Mouse (Mus musculus) intestine, postnatal 0 days (tissue): ENCODE results near the gene Itsn1. TPM values are rescaled to one million over a fixed set of nuclear protein-coding genes. Genes with fewer than 3 reads are reported as not detected.
A peak's percentile ranks its signal among the peaks of the same experiment; 100 is the strongest.

Experiments
- ATAC-seq: fragments of 200-750 bp; cut with Nextera tagmentation; 2 replicates; pipeline ENCODE4 v1.8.0; 2017; ENCODE audit warnings: mild to moderate bottlenecking, moderate TSS enrichment, moderate library complexity
- H3K27ac ChIP-seq: fragments of 300-500 bp; sonication (generic); 2 replicates; pipeline ENCODE4 v1.5.1; 2014; ENCODE audit warnings: mild to moderate bottlenecking, low read depth, low read length, moderate library complexity
- H3K27me3 ChIP-seq: fragments of 300-500 bp; sonication (generic); replicated peaks from 2 replicates; pipeline ENCODE4 v1.6.1; 2014; ENCODE audit warnings: low read length, mixed read lengths; ENCODE audit not compliant: control insufficient read depth, insufficient read depth
- H3K36me3 ChIP-seq: fragments of 300-500 bp; sonication (generic); 2 replicates; pipeline ENCODE4 v1.6.1; 2014; ENCODE audit warnings: mild to moderate bottlenecking, moderate library complexity; ENCODE audit not compliant: control insufficient read depth, insufficient read depth
- H3K4me1 ChIP-seq: fragments of 300-500 bp; sonication (generic); replicated peaks from 2 replicates; pipeline ENCODE4 v1.6.1; 2014; ENCODE audit warnings: antibody characterized with exemption, low read length, mixed read lengths; ENCODE audit not compliant: control insufficient read depth, insufficient read depth
- H3K4me2 ChIP-seq: fragments of 300-500 bp; sonication (generic); replicated peaks from 2 replicates; pipeline ENCODE4 v1.6.1; 2014; ENCODE audit warnings: low read depth, mild to moderate bottlenecking, moderate library complexity
- H3K4me3 ChIP-seq: fragments of 300-500 bp; sonication (generic); 2 replicates; pipeline ENCODE4 v1.5.1; 2014; ENCODE audit warnings: low read depth, low read length
- H3K9ac ChIP-seq: fragments of 300-500 bp; sonication (generic); 2 replicates; pipeline ENCODE4 v1.6.1; 2014; ENCODE audit warnings: mild to moderate bottlenecking, low read depth, low read length
- H3K9me3 ChIP-seq: fragments of 300-500 bp; sonication (generic); 2 replicates; pipeline ENCODE4 v1.6.1; 2016; ENCODE audit warnings: mixed run types; ENCODE audit not compliant: control insufficient read depth
- CTCF ChIP-seq: sonication (generic); IDR thresholded peaks from 2 replicates; pipeline ENCODE4 v1.5.1; 2016; ENCODE audit warnings: low read depth, mild to moderate bottlenecking, control low read depth, antibody characterized with exemption, moderate library complexity
- WGBS: fragments of 180-500 bp; shearing (Covaris S2); extraction: QIAGEN DNeasy Blood & Tissue Kit; methylation state at CpG from one replicate; pipeline ENCODE4 v1.1.7; 2014; 5-methylcytosine and 5-hydroxymethylcytosine counted together
- polyA plus RNA-seq: library from polyadenylated mRNA; unstranded; fragments of >200 nt; fragmentation: Nextera tagmentation; extraction: Ambion mirVana; gene quantifications from 2 replicates; pipeline ENCODE4 v1.2.1, GENCODE M21; 2015

The Itsn1 gene
- polyA plus RNA-seq, 1 experiment from 2014 or later: 6.2 TPM

DNA sequence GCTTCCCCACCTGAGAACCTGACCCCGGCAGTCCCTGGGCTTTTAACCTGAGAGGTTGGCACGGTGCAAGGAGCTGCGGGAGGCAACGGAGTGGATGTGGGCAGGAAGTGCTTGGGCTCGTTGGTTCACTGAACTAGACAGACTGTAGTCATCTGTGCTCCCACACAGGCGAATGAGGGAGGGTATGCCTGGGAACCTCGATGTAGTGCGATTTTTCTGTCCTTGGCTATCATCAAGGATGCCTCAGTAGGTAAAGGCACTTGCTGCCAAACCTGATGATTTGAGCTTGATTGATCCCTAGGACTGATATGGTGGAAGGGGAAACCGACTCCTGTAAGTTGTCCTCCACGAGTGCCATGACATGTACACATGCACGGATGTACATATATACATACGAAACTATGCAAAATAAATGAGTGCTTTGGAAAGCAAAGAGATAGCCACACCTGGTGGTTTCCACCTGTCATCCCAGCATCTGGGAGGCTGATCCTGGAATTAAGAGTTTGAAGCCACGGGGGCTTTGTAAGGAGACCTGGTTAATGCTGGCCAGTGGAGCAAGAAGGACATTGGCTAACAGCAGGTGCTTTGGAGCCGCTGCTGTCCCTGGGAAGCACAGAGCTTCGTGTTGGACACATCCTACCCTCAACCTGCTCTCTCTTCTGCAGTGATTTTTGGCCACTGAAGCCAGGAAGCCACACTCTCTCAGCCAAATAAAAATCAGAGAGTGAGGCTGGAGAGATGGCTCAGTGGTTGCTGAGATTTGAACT is 180.7 kb downstream of the Itsn1 start:
- no peak overlapping the region for H3K4me3 ChIP-seq

DNA sequence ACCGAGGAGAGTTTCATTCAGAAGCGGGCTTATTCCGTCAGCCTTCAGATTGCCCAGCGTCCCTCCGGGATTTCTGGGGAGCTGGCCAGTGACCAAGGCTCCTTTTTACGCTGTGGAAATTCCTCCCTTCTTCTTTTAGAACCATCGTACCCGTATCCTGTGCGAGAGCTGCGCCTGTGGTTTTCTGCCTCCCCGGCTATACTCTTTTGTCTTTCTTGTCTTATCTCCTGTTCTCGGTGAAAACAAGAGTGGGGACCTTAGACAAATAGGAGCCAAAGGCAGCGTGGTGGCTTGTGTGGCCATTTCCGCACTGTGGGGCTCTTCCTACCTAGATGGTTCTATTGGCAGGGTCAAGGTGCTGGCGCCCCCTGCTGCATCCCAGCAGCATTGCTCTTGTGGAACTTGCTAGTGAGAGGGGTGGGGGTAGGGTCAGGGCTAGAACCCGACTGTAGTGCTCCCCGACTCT is 188.6 kb downstream of the Itsn1 start:
- peak; percentile 98 for TF ChIP-seq CTCF
- Histone ChIP-seq H3K9ac (peak overlapping the region; percentile 31; the same call in 1 of the 2 replicates), H3K4me3 (peak overlapping the region; percentile 22; the same call in 1 of the 2 replicates), H3K36me3 (no peaks in the 10 kb centered on the region), H3K27ac (no peak overlapping the region), H3K4me2 (peak overlapping the region; percentile 65), H3K9me3 (no peaks in the 10 kb centered on the region), H3K4me1 (peaks cover 6% of the 10 kb centered on the region; the same call in 1 of the 2 replicates), H3K27me3 (no peaks in the 10 kb centered on the region)
- WGBS: 16% methylated on average over 17 of the region's 17 CpGs
- peak; percentile 50 for ATAC-seq

More for the DNA sequence above, 180.7 kb downstream of the Itsn1 start:
- no peak for TF ChIP-seq CTCF
- no peak for ATAC-seq
- H3K9me3 ChIP-seq: no peaks in the 10 kb centered on the region
- no peak overlapping the region for H3K4me2 ChIP-seq
- no peaks in the 10 kb centered on the region for H3K36me3 ChIP-seq
- H3K9ac ChIP-seq: no peak overlapping the region
- 85% methylated on average over 15 of the region's 15 CpGs for WGBS
- H3K27ac ChIP-seq: no peak overlapping the region
- no peaks in the 10 kb centered on the region for H3K4me1 ChIP-seq
- no peaks in the 10 kb centered on the region for H3K27me3 ChIP-seq

DNA sequence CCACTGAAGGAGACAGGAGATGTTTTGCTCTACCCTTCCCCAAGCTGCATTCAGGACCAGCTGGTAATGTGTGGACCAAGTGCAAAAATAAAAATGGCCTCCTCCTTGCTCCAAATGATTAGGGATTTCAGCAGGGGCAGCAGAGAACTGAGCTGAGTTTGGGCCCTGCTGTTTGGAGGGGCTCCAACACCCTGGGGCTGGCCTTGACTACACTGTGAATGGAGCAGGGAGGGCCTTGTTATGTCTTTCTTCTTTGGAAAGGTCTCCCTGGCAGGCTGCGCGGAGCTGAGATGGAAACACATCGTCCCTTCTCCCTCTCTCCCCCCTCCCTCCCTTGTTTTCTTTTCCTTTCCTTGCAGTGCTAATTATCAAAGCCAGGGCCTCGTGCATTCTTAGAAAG is 189.4 kb downstream of the Itsn1 start:
- 71% methylated on average over 4 of the region's 4 CpGs for WGBS
- no peak for ATAC-seq
- no peak overlapping the region for H3K4me2 ChIP-seq
- no peak overlapping the region for H3K9ac ChIP-seq
- TF ChIP-seq CTCF: no peak
- peaks cover 6% of the 10 kb centered on the region; the same call in 1 of the 2 replicates for H3K4me1 ChIP-seq
- H3K36me3 ChIP-seq: peaks cover 5% of the 10 kb centered on the region; the same call in 1 of the 2 replicates
- H3K27ac ChIP-seq: no peak overlapping the region
- no peak overlapping the region for H3K4me3 ChIP-seq
- H3K9me3 ChIP-seq: no peaks in the 10 kb centered on the region
- no peaks in the 10 kb centered on the region for H3K27me3 ChIP-seq

DNA sequence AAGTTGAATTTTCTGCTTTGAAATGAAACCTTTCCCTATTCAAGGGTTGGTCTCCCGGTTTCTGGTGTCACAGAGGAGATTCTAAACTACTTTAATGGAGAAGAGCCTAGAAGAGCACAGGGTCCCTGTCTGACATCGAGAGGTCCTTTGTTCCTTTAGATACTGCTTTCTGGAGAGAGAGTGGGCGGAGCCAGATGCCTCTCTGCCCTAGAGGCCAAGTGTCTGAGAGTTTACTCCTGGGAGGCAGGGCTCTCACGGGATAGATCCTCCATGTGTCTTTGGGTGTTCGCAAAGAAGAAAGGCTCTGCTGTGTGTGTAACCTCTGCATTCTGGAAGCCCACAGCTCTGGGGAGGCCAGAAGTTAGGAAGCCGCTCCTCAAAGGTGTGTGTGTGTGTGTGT is 190.0 kb downstream of the Itsn1 start:
- no peak for ATAC-seq
- Histone ChIP-seq H3K4me3 (no peak overlapping the region), H3K27me3 (no peaks in the 10 kb centered on the region), H3K9me3 (no peaks in the 10 kb centered on the region), H3K4me2 (no peak overlapping the region), H3K36me3 (peaks cover 11% of the 10 kb centered on the region), H3K9ac (no peak overlapping the region), H3K4me1 (peaks cover 6% of the 10 kb centered on the region; the same call in 1 of the 2 replicates), H3K27ac (no peak overlapping the region)
- 53% methylated on average over 6 of the region's 6 CpGs for WGBS
- TF ChIP-seq CTCF: no peak

DNA sequence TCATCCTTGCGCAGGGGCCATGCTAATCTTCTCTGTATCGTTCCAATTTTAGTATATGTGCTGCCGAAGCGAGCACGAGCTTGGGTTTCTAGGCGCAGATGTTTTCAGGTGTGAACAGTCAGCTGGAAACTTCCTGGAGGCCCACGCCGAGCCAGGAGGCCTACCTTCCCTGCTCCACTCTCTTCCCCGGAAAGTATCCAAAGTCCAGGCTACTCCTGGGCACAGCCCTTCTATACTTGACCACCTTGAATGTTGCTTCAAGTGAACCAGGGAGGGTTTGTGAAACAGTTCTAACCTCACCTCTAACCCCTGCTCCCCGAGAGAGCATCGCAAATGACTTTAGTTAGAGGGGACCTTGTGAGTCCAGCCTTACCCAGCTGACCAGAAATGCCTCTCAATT is 192.3 kb downstream of the Itsn1 start:
- H3K4me3 ChIP-seq: no peak overlapping the region
- no peaks in the 10 kb centered on the region for H3K27me3 ChIP-seq
- ATAC-seq: peak; percentile 69
- H3K4me2 ChIP-seq: no peak overlapping the region
- peaks cover 34% of the 10 kb centered on the region for H3K36me3 ChIP-seq
- no peak overlapping the region for H3K9ac ChIP-seq
- H3K4me1 ChIP-seq: peaks cover 6% of the 10 kb centered on the region; the same call in 1 of the 2 replicates
- H3K27ac ChIP-seq: peak overlapping the region; percentile 60
- no peak for TF ChIP-seq CTCF
- no peaks in the 10 kb centered on the region for H3K9me3 ChIP-seq
- WGBS: 60% methylated on average over 11 of the region's 11 CpGs

DNA sequence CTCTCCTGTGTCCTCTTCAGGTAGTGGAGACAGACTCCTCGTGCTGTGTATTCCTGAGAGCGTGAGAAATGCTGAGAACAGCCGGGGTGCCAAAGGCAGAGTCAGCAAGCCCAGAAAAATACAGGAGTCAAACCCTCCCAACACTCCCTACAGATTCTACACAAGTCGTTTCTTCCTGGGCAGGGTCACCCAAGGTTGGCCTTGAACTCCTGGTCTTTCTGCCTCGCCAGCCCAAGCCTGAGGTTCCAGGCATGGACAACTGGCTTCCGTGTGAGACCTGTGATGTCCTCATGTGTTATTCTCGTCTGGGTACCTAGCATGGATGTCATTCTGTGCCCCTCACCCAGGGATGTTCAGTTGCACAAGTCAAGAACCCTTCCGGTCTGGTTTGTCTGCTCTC is 193.9 kb downstream of the Itsn1 start:
- no peak overlapping the region for H3K27ac ChIP-seq
- no peak for ATAC-seq
- H3K36me3 ChIP-seq: peaks cover 50% of the 10 kb centered on the region
- no peak overlapping the region for H3K4me2 ChIP-seq
- no peaks in the 10 kb centered on the region for H3K9me3 ChIP-seq
- TF ChIP-seq CTCF: no peak
- WGBS: 71% methylated on average over 8 of the region's 8 CpGs
- H3K4me1 ChIP-seq: peaks cover 6% of the 10 kb centered on the region; the same call in 1 of the 2 replicates
- H3K4me3 ChIP-seq: no peak overlapping the region
- no peaks in the 10 kb centered on the region for H3K27me3 ChIP-seq
- no peak overlapping the region for H3K9ac ChIP-seq
